Mouse (Mus musculus) heart, embryonic 11.5 days (tissue): ENCODE measurements around the gene Skil. TPM values are rescaled to one million over a fixed set of nuclear protein-coding genes. Genes with fewer than 3 reads are reported as not detected.
"Not testable (repeated sequence)": the region's sequence is repeated elsewhere in the genome, so short reads cannot be mapped to it uniquely, and the experiment has no call there.

Experiments
- ATAC-seq: fragments of 200-750 bp; cut with Nextera tagmentation; replicated peaks from 2 replicates; pipeline ENCODE4 v1.8.0; 2017; ENCODE audit warnings: moderate library complexity; ENCODE audit not compliant: insufficient number of reproducible peaks, low FRiP score, low TSS enrichment
- H3K27ac ChIP-seq: fragments of 300-500 bp; sonication (generic); 2 replicates; pipeline ENCODE4 v1.5.1; 2014; ENCODE audit warnings: mild to moderate bottlenecking, low read depth, low read length
- H3K27me3 ChIP-seq: fragments of 300-500 bp; sonication (generic); 2 replicates; pipeline ENCODE4 v1.6.1; 2014; ENCODE audit warnings: mild to moderate bottlenecking, low read length, mixed read lengths; ENCODE audit not compliant: control insufficient read depth, insufficient read depth
- H3K36me3 ChIP-seq: fragments of 300-500 bp; sonication (generic); 2 replicates; pipeline ENCODE4 v1.6.1; 2014; ENCODE audit warnings: mild to moderate bottlenecking, low read length, moderate library complexity, mixed read lengths; ENCODE audit not compliant: control insufficient read depth, insufficient read depth
- H3K4me1 ChIP-seq: fragments of 300-500 bp; sonication (generic); 2 replicates; pipeline ENCODE4 v1.6.1; 2014; ENCODE audit warnings: low read length; ENCODE audit not compliant: control insufficient read depth, insufficient read depth
- H3K4me2 ChIP-seq: fragments of 300-500 bp; sonication (generic); 2 replicates; pipeline ENCODE4 v1.6.1; 2014; ENCODE audit warnings: mild to moderate bottlenecking, moderate library complexity
- H3K4me3 ChIP-seq: fragments of 300-500 bp; sonication (generic); 2 replicates; pipeline ENCODE4 v1.5.1; 2014; ENCODE audit warnings: low read depth, low read length
- H3K9ac ChIP-seq: fragments of 300-500 bp; sonication (generic); 2 replicates; pipeline ENCODE4 v1.6.1; 2014; ENCODE audit warnings: mild to moderate bottlenecking, low read depth, low read length, moderate library complexity
- H3K9me3 ChIP-seq: fragments of 300-500 bp; sonication (generic); replicated peaks from 2 replicates; pipeline ENCODE4 v1.6.1; 2016; ENCODE audit warnings: low read length; ENCODE audit not compliant: control insufficient read depth
- WGBS: fragments of 180-500 bp; shearing (Covaris S2); extraction: QIAGEN DNeasy Blood & Tissue Kit; methylation state at CpG from one replicate; pipeline ENCODE4 v1.1.7; 2014; ENCODE audit not compliant: insufficient replicate concordance; 5-methylcytosine and 5-hydroxymethylcytosine counted together
- polyA plus RNA-seq: library from polyadenylated mRNA; unstranded; fragments of >200 nt; fragmentation: Nextera tagmentation; extraction: Ambion mirVana; gene quantifications from 2 replicates; pipeline ENCODE4 v1.2.1, GENCODE M21; 2014

Skil gene
- polyA plus RNA-seq, 1 experiment from 2014 or later = 32.4 TPM

DNA sequence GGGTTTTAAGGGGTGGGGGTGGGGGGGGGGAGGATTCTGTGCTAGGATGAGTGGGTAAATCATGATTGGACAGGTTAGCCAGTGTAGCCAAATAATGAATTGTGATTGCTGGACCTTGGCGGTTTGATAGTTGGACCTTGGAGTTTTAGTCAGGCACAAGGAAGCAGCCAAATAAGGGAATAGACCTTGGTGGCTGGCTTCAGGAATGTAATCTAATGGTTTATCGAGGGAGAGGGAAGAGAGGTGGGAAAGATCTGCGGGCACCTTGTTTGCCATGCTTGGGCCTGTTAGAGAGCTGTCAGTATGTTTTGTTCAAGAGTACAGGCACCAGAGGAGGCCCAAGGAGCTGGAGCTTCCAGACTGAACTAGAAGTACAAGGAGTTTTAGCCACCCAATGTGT, 32.0 kb downstream of the Skil start:
- H3K27me3 ChIP-seq = no peaks in the 10 kb centered on the region
- no peaks in the 10 kb centered on the region for H3K4me1 ChIP-seq
- H3K27ac ChIP-seq = no peak overlapping the region
- no peak overlapping the region for H3K9ac ChIP-seq
- no peak overlapping the region for H3K4me3 ChIP-seq
- no peak for ATAC-seq
- 62% methylated on average over 3 of the region's 3 CpGs for WGBS
- no peaks in the 10 kb centered on the region for H3K9me3 ChIP-seq
- no peak overlapping the region for H3K4me2 ChIP-seq
- H3K36me3 ChIP-seq = peaks cover 8% of the 10 kb centered on the region

DNA sequence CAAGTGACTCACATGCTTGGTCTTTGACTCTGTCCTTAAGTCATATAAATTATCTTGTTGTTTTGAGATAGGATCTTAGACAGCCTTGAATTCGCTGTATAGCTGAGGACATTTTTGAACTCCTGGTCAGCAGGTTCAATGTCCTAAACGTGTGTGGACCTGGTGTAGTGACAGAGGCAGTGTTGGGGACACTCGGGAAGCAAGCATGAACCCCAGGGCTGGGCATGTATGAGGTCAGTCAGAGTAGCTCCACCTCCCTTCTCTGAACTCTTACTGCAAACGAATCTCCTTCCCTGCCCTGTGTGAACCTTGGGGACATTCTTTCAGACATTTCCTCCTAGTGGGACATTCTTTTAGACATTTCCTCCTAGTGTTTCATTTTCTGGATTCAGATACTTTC, 34.9 kb downstream of the Skil start:
- Histone ChIP-seq H3K4me2 (no peak overlapping the region), H3K9ac (no peak overlapping the region), H3K4me1 (no peaks in the 10 kb centered on the region), H3K9me3 (no peaks in the 10 kb centered on the region), H3K4me3 (no peak overlapping the region), H3K27ac (no peak overlapping the region), H3K27me3 (no peaks in the 10 kb centered on the region), H3K36me3 (no peaks in the 10 kb centered on the region)
- WGBS = 38% methylated on average over 4 of the region's 4 CpGs
- ATAC-seq = no peak

DNA sequence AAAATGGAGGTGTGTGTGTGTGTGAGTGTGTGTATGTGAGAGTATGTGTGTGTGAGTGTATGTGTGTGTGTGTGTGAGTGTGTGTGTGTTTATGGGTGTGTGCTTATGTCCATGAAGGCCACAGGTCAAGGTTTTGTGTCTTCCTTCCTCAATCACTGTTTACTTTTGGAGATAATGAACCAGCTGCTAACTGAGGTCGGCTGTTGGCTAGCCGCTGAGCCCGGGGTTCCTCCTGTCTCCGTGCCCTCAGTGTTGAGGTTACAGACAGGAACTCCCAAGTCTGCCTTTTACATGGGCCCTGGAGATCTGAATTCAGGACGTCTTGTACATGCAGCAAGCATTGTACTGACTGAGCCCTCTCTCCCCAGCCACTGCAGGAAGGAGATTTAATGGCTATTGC, 38.8 kb downstream of the Skil start:
- Histone ChIP-seq H3K9ac (no peak overlapping the region), H3K4me2 (no peak overlapping the region), H3K4me3 (no peak overlapping the region), H3K27me3 (no peaks in the 10 kb centered on the region), H3K36me3 (no peaks in the 10 kb centered on the region), H3K4me1 (no peaks in the 10 kb centered on the region), H3K27ac (no peak overlapping the region), H3K9me3 (no peaks in the 10 kb centered on the region)
- 29% methylated on average over 5 of the region's 5 CpGs for WGBS
- no peak for ATAC-seq

DNA sequence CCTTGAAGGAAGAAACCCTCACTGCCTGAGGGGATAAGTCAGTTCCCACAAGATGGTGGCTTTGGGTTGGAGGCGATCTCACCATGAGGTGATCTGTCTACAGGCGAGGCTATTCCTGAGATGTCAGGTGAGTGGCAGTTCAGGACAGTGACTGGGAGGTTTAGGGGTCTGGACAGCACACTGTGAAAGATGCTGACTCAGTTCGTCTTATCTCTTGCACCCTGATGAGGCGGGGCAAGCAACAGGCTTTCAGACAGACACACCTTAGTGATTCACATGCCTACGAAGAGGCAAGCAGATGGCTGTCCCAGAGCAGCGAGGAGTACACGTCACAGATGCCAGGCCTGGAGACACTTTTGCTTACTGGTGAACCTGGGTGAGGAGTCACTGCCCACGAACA, 39.4 kb downstream of the Skil start:
- H3K9ac ChIP-seq = no peak overlapping the region
- 68% methylated on average over 8 of the region's 8 CpGs for WGBS
- H3K9me3 ChIP-seq = no peaks in the 10 kb centered on the region
- H3K27me3 ChIP-seq = no peaks in the 10 kb centered on the region
- H3K4me3 ChIP-seq = no peak overlapping the region
- ATAC-seq = peak; percentile 87
- H3K27ac ChIP-seq = no peak overlapping the region
- no peak overlapping the region for H3K4me2 ChIP-seq
- H3K36me3 ChIP-seq = no peaks in the 10 kb centered on the region
- no peaks in the 10 kb centered on the region for H3K4me1 ChIP-seq

DNA sequence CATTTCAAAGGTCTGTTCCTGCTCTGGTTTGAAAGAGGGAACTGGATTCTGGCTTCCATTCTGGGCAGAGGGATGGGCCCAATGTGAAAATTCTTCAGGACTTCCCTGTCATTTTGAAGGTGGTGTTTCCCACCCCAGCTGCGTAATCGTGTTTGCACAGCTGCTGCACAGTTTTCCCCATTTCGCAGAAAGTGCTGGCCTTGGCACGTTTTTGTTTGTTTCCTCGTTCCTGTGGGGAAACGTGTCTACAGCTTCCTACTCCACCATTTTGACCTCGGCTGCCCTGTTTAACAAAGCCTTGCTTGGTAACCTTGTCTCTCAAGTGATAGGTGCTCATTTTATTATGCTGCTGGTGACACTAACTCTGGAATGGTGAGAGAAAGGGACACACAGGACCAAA, 39.8 kb downstream of the Skil start:
- 57% methylated on average over 7 of the region's 7 CpGs for WGBS
- Histone ChIP-seq H3K27ac (no peak overlapping the region), H3K9ac (no peak overlapping the region), H3K4me3 (no peak overlapping the region), H3K27me3 (no peaks in the 10 kb centered on the region), H3K9me3 (no peaks in the 10 kb centered on the region), H3K4me1 (no peaks in the 10 kb centered on the region), H3K36me3 (no peaks in the 10 kb centered on the region), H3K4me2 (no peak overlapping the region)
- ATAC-seq = no peak

DNA sequence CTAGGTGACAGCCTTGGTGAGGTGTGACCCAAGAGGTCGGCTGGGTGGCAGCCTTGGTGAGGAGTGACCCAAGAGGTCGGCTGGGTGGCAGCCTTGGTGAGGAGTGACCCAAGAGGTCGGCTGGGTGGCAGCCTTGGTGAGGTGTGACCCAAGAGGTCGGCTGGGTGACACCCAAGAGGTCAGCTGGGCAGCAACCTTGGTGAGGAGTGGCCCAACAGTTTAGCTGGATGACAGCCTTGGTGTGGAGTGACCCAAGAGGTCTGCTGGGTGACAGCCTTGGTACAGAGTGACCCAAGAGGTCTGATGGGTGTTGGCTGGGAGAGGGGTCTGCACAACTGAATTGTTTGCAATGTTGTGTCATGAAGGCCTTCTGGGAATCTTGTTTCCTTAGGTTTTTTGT, 41.7 kb downstream of the Skil start:
- 61% methylated on average over 4 of the region's 4 CpGs for WGBS
- not testable (repeated sequence) for H3K4me3 ChIP-seq, ATAC-seq

DNA sequence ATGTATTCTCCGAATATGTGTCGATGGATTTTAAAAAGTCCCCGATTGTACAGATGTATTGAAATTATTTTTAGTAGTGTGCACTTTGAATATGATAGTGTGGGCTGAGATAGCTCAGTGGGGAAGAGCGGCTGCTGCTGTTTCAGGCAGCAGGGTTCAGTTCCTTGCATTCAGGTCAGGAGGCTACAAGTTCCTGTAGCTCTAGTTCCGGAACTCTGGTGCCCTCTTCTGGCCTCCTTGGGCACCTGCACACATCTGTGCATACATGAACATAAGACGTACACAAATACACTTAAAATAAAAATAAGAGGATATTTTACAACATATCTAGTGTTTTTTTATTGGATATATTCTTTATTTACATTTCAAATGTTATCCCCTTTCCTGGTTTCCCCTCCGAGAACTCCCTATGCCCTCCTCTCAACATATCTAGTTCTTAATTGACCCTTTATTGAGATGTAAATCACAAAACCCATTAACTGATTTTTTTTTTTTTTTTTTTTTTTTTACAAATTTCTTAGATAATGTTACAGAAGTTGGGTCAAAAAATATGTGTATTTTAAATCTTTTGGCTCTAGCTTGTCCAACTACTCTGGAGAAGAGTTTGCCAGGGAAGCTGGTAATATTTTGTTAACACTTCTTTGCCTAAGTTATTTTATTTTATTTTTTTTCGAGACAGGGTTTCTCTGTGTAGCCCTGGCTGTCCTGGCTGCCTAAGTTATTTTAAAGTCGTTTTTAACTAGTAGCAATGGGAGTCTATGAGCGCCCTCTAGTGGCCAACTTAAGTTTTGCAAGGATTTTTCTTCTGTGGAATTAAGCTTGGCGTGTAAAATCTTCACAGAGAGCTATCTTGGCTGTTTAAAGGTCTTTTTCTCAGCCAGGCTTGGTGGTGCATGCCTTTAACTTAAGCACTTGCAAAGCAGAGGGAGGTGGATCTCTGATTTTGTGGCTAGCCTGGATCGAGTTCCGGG, 43.9 kb downstream of the Skil start:
- no peaks in the 10 kb centered on the region for H3K27me3 ChIP-seq
- H3K27ac ChIP-seq = no peak overlapping the region
- no peak overlapping the region for H3K4me2 ChIP-seq
- no peak for ATAC-seq
- 55% methylated on average over 13 of the region's 13 CpGs for WGBS
- H3K9ac ChIP-seq = 0 out of 2 replicates have a peak overlapping the region, but pooled peaks have one; percentile 22
- no peaks in the 10 kb centered on the region for H3K4me1 ChIP-seq
- no peak overlapping the region for H3K4me3 ChIP-seq
- H3K36me3 ChIP-seq = no peaks in the 10 kb centered on the region
- no peaks in the 10 kb centered on the region for H3K9me3 ChIP-seq

More for the DNA sequence above, 41.7 kb downstream of the Skil start:
- not testable (repeated sequence) for H3K4me1 ChIP-seq, H3K4me2 ChIP-seq, H3K27me3 ChIP-seq, H3K36me3 ChIP-seq, H3K27ac ChIP-seq, H3K9ac ChIP-seq, H3K9me3 ChIP-seq

DNA sequence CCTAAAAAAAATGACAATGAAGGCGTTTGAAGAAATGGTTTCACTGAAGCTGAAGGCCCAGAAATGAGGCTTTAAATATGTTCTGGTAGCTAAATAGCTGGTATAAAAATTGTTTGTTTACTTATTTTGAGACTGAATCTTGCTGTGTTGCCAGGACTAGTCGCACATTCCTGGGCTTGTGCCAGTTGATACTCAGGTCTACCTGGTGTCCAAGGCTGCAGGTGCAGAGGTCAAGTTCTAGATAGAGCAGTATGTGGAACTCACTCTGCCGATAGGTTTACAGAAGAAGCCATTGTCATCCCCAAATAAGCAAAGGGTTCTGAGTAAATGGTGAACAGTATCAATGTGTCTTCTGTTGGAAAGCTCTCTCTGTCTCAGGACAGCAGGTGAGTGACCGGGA, 46.8 kb downstream of the Skil start:
- H3K4me3 ChIP-seq = no peak overlapping the region
- no peak for ATAC-seq
- no peak overlapping the region for H3K9ac ChIP-seq
- H3K9me3 ChIP-seq = no peaks in the 10 kb centered on the region
- H3K36me3 ChIP-seq = no peaks in the 10 kb centered on the region
- no peak overlapping the region for H3K27ac ChIP-seq
- H3K4me1 ChIP-seq = no peaks in the 10 kb centered on the region
- H3K27me3 ChIP-seq = 0 out of 2 replicates have a peak, but pooled peaks cover 3% of the 10 kb centered on the region
- WGBS = 75% methylated on average over 4 of the region's 4 CpGs
- no peak overlapping the region for H3K4me2 ChIP-seq

DNA sequence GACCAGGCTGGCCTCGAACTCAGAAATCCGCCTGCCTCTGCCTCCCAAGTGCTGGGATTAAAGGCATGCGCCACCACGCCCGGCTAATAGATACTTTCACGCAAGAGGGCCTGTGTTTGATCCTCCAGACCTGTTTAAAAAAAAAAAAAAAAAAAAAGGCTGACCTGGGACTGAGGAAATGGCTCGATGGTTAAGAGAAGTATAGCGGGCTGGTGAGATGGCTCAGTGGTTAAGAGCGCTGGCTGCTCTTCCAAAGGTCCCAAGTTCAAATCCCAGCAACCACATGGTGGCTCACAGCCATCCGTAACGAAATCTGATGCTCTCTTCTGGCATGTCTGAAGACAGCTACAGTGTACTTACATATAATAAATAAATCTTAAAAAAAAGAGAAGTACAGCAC, 50.4 kb downstream of the Skil start:
- not testable (repeated sequence) for H3K9me3 ChIP-seq, ATAC-seq, H3K36me3 ChIP-seq, H3K4me1 ChIP-seq, H3K4me2 ChIP-seq, H3K9ac ChIP-seq, H3K4me3 ChIP-seq, H3K27ac ChIP-seq
- H3K27me3 ChIP-seq = peaks cover 32% of the 10 kb centered on the region
- 78% methylated on average over 11 of the region's 11 CpGs for whole genome bisulfite sequencing
